Mouse (Mus musculus): Measurements from ENCODE around the gene Arhgap27. TPM values are rescaled to one million over a fixed set of nuclear protein-coding genes. Genes with fewer than 3 reads are reported as not detected.

Arhgap27 gene
- total RNA-seq, 2 experiments from 2014 or later, result 4.6 to 4.8 TPM

GRCm38 (mm10) chr11:103381956-103382613 lies 18.6 kb upstream of the Arhgap27 start:
- peak; percentile 50 to 52 for DNase-seq
- intact Hi-C loops (cut with DNase I), result no loop called here

GRCm38 (mm10) chr11:103381505-103381904 lies 18.0 kb upstream of the Arhgap27 start:
- no peak for DNase-seq
- intact Hi-C loops (cut with DNase I), result no loop called here

- intact Hi-C loops (cut with DNase I), result no loop called here
Observed at GRCm38 (mm10) chr11:103380460-103380859, 17.0 kb upstream of the Arhgap27 start.

GRCm38 (mm10) chr11:103378341-103378740 lies 14.8 kb upstream of the Arhgap27 start:
- no peak for DNase-seq
- intact Hi-C loops (cut with DNase I), result no loop called here

More at GRCm38 (mm10) chr11:103380460-103380859, 17.0 kb upstream of the Arhgap27 start:
- no peak for DNase-seq

- intact Hi-C loops (cut with DNase I), result no loop called here
- DNase-seq, result no peak
Observed at GRCm38 (mm10) chr11:103375772-103376171, 12.3 kb upstream of the Arhgap27 start.

- no peak for DNase-seq
- intact Hi-C loops (cut with DNase I), result no loop called here
Observed at GRCm38 (mm10) chr11:103375258-103375657, 11.8 kb upstream of the Arhgap27 start.

GRCm38 (mm10) chr11:103373922-103374321 lies 10.4 kb upstream of the Arhgap27 start:
- intact Hi-C loops (cut with DNase I), result no loop called here
- no peak for DNase-seq

- intact Hi-C loops (cut with DNase I), result no loop called here
- no peak for DNase-seq
Observed at GRCm38 (mm10) chr11:103372561-103372960, 9.1 kb upstream of the Arhgap27 start.

- no peak for DNase-seq
- intact Hi-C loops (cut with DNase I), result no loop called here
Observed at GRCm38 (mm10) chr11:103372068-103372467, 8.6 kb upstream of the Arhgap27 start.

- intact Hi-C loops (cut with DNase I), result no loop called here
- DNase-seq, result no peak
Observed at GRCm38 (mm10) chr11:103371222-103371539, 7.7 kb upstream of the Arhgap27 start.

- intact Hi-C loops (cut with DNase I), result no loop called here
Observed at GRCm38 (mm10) chr11:103370397-103371221, 7.1 kb upstream of the Arhgap27 start.

GRCm38 (mm10) chr11:103365530-103365929 lies 2.0 kb upstream of the Arhgap27 start:
- intact Hi-C loops (cut with DNase I), result no loop called here

More at GRCm38 (mm10) chr11:103370397-103371221, 7.1 kb upstream of the Arhgap27 start:
- no peak for DNase-seq

GRCm38 (mm10) chr11:103365022-103365421 lies 1.5 kb upstream of the Arhgap27 start:
- DNase-seq, result no peak
- intact Hi-C loops (cut with DNase I), result no loop called here

More at GRCm38 (mm10) chr11:103365530-103365929, 2.0 kb upstream of the Arhgap27 start:
- no peak for DNase-seq

- intact Hi-C loops (cut with DNase I), result loop anchor here (5.0 kb wide), 2 partner anchors 98 to 193 kb away; no protein-coding TSS in a partner anchor
- DNase-seq, result no peak
Observed at GRCm38 (mm10) chr11:103364335-103364734, 843 bp upstream of the Arhgap27 start.

GRCm38 (mm10) chr11:103362521-103363181 lies 841 bp downstream of the Arhgap27 start:
- DNase-seq, result no peak
- intact Hi-C loops (cut with DNase I), result loop anchor here (5.0 kb wide), 2 partner anchors 100 to 195 kb away; no protein-coding TSS in a partner anchor

- no peak for DNase-seq
- intact Hi-C loops (cut with DNase I), result loop anchor here (5.0 kb wide), 2 partner anchors 100 to 195 kb away; no protein-coding TSS in a partner anchor
Observed at GRCm38 (mm10) chr11:103362054-103362432, 1.4 kb downstream of the Arhgap27 start.

- no peak for DNase-seq
- intact Hi-C loops (cut with DNase I), result loop anchor here (2.0 to 5.0 kb wide), 3 partner anchors 39 to 196 kb away; no protein-coding TSS in a partner anchor
Observed at GRCm38 (mm10) chr11:103361396-103362053, 2.0 kb downstream of the Arhgap27 start.

GRCm38 (mm10) chr11:103360661-103361081 lies 2.8 kb downstream of the Arhgap27 start:
- DNase-seq, result no peak
- intact Hi-C loops (cut with DNase I), result loop anchor here (2.0 to 5.0 kb wide), 3 partner anchors 40 to 197 kb away; no protein-coding TSS in a partner anchor

- intact Hi-C loops (cut with DNase I), result loop anchor here (2.0 to 5.0 kb wide), 3 partner anchors 41 to 197 kb away; no protein-coding TSS in a partner anchor
- peak; percentile 81 to 82 for DNase-seq
Observed at GRCm38 (mm10) chr11:103359841-103360641, 3.5 kb downstream of the Arhgap27 start.

Data from gastrocnemius, postnatal 36 days (tissue).